Mouse (Mus musculus): Measurements from ENCODE around the gene Pam. TPM values are rescaled to one million over a fixed set of nuclear protein-coding genes. Genes with fewer than 3 reads are reported as not detected.

The Pam gene
- polyA plus RNA-seq, 1 experiment from 2014 or later, result 27.2 TPM

DNA sequence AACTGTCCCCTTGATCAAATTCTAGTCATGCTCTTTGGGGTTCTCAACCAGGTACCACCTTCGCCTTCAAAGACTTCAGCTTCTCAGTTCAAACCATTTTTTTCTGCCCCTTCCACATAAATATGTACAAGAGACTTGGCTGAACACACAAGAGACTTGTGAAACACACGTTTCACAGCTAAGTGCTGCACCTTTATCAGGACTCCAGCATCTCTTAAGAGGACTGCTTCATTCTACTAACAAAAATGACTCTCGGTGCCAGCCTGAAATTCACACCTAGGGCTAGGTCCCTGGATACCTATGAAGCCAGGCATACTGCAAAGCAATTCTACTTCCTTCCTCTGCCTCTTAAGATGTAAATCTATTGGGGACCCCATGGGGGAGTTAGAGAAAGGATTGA is 148.3 kb downstream of the Pam start:
- Histone ChIP-seq H3K36me3 (no peaks in the 10 kb centered on the region), H3K4me1 (no peaks in the 10 kb centered on the region), H3K4me2 (replicated peaks) (no peak overlapping the region), H3K9me3 (no peaks in the 10 kb centered on the region), H3K27ac (replicated peaks) (no peak overlapping the region), H3K27me3 (no peaks in the 10 kb centered on the region), H3K9ac (replicated peaks) (no peak overlapping the region), H3K4me3 (no peak overlapping the region)
- ATAC-seq (ENCODE audit: low FRiP score, low read depth), result no peak
- WGBS, result 83% methylated on average over 3 of the region's 3 CpGs

DNA sequence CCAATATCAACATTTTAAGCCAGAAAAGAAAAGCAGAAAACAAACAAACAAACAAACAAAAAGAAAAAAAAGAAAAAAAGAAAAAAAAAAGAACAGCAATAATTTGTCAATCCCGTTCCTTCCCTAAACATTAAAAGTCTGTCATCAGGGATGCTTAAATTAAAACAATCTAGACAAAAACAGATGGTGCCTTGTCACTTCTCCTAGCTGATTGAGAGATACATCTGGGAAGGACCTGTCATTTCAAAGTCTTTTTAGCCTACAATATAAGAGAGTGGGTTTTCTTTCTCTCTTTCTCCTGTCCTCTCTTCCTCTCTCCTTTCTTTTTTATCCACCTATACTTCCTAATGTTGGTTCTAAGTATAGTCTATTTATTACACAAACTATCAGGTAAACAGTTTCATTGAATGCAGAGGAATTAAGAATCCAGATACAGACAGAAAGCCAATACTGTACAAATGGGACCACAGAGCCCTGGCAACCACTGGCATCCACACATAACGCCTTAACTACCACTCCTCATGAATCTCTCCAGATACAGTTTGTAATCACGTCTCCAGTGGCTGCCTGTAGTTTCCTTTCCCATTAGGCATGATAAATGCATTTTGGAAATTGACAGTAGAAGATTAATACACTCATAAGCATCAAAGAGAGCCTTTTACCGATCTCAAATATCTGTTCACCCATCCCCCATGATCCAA is 151.4 kb downstream of the Pam start:
- Histone ChIP-seq H3K4me1 (no peaks in the 10 kb centered on the region), H3K4me2 (replicated peaks) (no peak overlapping the region), H3K9me3 (no peaks in the 10 kb centered on the region), H3K4me3 (no peak overlapping the region), H3K27ac (replicated peaks) (no peak overlapping the region), H3K9ac (replicated peaks) (no peak overlapping the region), H3K36me3 (no peaks in the 10 kb centered on the region), H3K27me3 (no peaks in the 10 kb centered on the region)
- WGBS, result 81% methylated on average over 4 of the region's 4 CpGs
- no peak for ATAC-seq (ENCODE audit: low FRiP score, low read depth)

DNA sequence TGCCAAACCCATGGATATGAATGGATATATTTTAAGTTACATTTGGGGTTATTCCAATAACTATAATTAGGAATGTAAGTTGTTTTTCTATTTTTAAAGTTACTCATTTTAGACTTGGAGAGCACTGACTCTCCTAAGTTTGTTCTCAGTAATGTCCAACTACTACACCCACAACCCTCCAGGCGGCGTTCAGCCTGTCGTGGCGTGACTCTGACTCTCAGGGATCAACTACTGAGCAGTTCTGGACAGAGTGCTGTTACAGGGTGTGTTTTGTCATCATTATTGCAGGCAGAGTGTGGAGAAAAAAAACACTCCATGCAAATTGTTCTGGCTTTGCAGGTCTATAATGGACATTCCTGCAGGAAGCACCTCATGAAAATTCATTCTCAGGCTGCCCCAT is 152.0 kb downstream of the Pam start:
- Histone ChIP-seq H3K36me3 (no peaks in the 10 kb centered on the region), H3K4me1 (peaks cover 3% of the 10 kb centered on the region; the same call in 1 of the 2 replicates), H3K27me3 (no peaks in the 10 kb centered on the region), H3K27ac (replicated peaks) (no peak overlapping the region), H3K9ac (replicated peaks) (no peak overlapping the region), H3K4me3 (no peak overlapping the region), H3K4me2 (replicated peaks) (no peak overlapping the region), H3K9me3 (no peaks in the 10 kb centered on the region)
- WGBS, result 77% methylated on average over 4 of the region's 4 CpGs
- no peak for ATAC-seq (ENCODE audit: low FRiP score, low read depth)

DNA sequence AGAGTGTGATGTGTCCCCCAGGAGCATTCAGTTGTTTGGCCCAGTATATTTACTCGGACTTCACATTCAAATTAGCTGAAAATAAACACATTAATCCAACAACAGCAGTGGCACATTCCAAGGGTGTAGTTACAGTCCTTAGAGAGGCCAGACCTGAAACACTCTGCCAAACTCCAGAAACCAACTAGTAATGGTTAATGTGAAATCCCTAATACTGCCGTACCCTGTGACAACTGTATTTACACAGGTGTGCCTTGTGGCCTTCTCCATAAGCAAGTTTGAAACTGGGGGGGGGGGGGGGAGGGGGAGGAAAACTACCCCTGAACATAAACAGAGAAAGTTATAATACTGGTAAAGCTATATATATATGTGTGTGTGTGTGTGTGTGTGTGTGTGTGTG is 152.5 kb downstream of the Pam start:
- ATAC-seq (ENCODE audit: low FRiP score, low read depth), result no peak
- H3K4me3 ChIP-seq, result no peak overlapping the region
- H3K27me3 ChIP-seq, result no peaks in the 10 kb centered on the region
- no peaks in the 10 kb centered on the region for H3K9me3 ChIP-seq
- no peak overlapping the region for H3K9ac ChIP-seq (replicated peaks)
- 73% methylated on average over 2 of the region's 2 CpGs for WGBS
- peaks cover 8% of the 10 kb centered on the region; the same call in 1 of the 2 replicates for H3K4me1 ChIP-seq
- no peak overlapping the region for H3K27ac ChIP-seq (replicated peaks)
- no peaks in the 10 kb centered on the region for H3K36me3 ChIP-seq
- H3K4me2 ChIP-seq (replicated peaks), result no peak overlapping the region

DNA sequence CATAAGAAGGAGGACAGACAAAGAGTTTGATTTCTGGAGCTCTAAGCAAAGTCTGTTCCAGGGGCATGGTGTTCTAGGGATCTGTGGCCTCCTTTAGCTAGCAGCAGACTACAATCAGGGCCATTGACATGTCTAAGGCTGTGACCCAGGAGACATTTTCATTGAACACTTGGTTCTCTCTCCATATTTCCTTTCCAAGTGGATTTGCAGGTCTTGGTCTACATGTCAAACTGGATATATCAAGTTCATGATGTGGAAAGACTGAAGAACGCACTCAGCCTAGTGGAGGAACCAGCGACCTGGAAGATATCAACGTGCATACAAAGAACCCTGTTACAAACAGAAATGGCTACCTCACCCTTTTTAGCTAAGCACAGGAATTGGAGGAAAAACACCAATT is 156.9 kb downstream of the Pam start:
- WGBS, result 86% methylated on average over 3 of the region's 3 CpGs
- H3K4me2 ChIP-seq (replicated peaks), result no peak overlapping the region
- no peak overlapping the region for H3K4me3 ChIP-seq
- no peaks in the 10 kb centered on the region for H3K36me3 ChIP-seq
- no peaks in the 10 kb centered on the region for H3K27me3 ChIP-seq
- 0 out of 2 replicates have a peak overlapping the region, but pooled peaks have one; percentile 35 for H3K27ac ChIP-seq (replicated peaks)
- H3K9ac ChIP-seq (replicated peaks), result no peak overlapping the region
- H3K9me3 ChIP-seq, result no peaks in the 10 kb centered on the region
- peaks cover 8% of the 10 kb centered on the region; the same call in 1 of the 2 replicates for H3K4me1 ChIP-seq
- ATAC-seq (ENCODE audit: low FRiP score, low read depth), result no peak

DNA sequence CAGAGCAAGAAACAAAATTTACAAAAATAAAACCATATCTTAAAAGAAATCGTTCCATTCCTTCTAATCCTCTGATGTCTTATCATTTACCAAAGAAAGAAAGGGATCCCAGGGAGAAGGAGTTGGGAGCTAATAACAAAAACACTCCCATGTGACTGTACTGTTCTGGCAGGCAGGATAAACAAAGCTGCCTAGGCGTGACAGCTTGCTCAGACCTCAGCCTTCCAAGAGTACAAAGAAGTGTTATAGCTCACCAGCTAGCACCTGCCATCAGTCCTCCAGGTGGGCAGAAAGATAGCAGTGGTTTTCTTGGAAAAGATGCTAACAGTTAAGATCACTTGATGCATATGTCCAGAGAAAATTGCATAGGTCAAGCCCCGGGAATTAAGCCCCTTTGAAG is 157.4 kb downstream of the Pam start:
- Histone ChIP-seq H3K4me3 (no peak overlapping the region), H3K9ac (replicated peaks) (no peak overlapping the region), H3K27ac (replicated peaks) (0 out of 2 replicates have a peak overlapping the region, but pooled peaks have one; percentile 35), H3K27me3 (no peaks in the 10 kb centered on the region), H3K4me1 (peaks cover 8% of the 10 kb centered on the region; the same call in 1 of the 2 replicates), H3K9me3 (no peaks in the 10 kb centered on the region), H3K4me2 (replicated peaks) (no peak overlapping the region), H3K36me3 (no peaks in the 10 kb centered on the region)
- peak; percentile 62; the same call in 1 of the 2 replicates for ATAC-seq (ENCODE audit: low FRiP score, low read depth)
- WGBS, result 39% methylated on average over 3 of the region's 3 CpGs

DNA sequence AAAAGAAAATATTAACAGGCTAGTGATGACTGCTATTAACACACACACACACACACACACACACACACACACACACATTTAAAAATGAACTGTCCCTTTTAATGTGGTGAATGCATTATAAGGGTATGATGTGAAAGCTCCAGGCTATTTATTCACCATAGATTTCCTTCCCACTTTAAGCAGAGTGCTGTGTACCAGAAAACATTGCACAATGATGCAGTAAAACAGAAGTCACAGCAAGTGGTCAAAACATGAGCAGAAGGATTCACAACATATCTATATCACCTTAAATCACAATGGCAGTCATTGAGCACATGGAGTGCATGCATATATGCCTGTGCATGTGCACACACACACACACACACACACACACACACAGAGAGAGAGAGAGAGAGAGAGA is 160.5 kb downstream of the Pam start:
- H3K9ac ChIP-seq (replicated peaks), result no peak overlapping the region
- H3K27ac ChIP-seq (replicated peaks), result no peak overlapping the region
- H3K4me1 ChIP-seq, result peaks cover 12% of the 10 kb centered on the region
- no peaks in the 10 kb centered on the region for H3K9me3 ChIP-seq
- no peak for ATAC-seq (ENCODE audit: low FRiP score, low read depth)
- no peak overlapping the region for H3K4me2 ChIP-seq (replicated peaks)
- no peaks in the 10 kb centered on the region for H3K36me3 ChIP-seq
- H3K4me3 ChIP-seq, result no peak overlapping the region
- H3K27me3 ChIP-seq, result no peaks in the 10 kb centered on the region

DNA sequence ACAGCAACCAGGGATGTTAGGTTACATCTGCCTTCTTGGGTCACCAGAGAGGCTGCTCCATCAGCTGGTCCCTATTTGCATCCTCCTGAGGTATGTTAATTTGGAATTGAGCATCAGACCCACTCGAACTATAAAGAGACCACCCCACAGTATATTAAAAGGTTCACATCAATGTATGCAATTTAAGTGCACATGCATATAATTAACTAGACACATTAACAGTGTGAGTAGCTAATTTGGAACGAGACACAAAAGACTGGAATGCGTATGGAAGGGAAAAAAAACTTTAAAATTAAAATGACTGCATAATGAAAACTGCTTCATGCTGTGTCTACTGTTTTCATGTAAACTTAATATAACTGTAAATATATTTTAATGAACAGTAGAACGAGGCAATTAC is 164.2 kb downstream of the Pam start:
- Histone ChIP-seq H3K4me2 (replicated peaks) (no peak overlapping the region), H3K36me3 (no peaks in the 10 kb centered on the region), H3K9ac (replicated peaks) (no peak overlapping the region), H3K27ac (replicated peaks) (no peak overlapping the region), H3K9me3 (no peaks in the 10 kb centered on the region), H3K4me3 (no peak overlapping the region), H3K4me1 (peaks cover 9% of the 10 kb centered on the region), H3K27me3 (no peaks in the 10 kb centered on the region)
- no peak for ATAC-seq (ENCODE audit: low FRiP score, low read depth)
- WGBS, result 75% methylated on average over 4 of the region's 4 CpGs

DNA sequence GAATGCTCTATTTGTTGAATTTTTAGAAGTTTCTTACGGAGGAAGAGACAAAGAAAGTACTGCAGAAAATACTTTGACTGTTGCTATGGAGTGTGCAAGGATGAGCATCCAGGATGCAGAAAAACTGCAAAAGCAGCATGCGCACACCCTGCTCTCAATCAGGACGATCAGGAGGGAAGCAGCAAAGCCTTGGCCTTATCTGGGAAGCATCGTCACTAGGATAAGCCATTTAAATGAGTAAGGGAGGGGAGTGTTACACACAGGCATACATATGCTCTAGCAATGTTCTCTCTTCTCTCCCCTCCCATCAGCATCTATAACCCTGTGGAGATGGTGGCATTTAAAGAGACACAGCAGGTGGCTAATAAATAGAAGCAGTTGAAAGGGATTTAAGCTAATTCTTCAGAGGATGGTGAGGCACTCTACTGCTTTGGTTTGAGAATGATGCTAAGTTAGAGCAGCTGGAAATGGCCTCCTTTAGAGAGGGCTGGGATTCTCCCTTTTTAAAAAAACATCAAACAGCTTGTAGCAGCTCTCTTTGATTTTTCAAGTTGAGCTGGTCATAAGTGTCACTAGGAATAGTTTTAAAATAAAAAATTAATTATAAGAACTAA is 165.9 kb downstream of the Pam start:
- 9% methylated on average over 4 of the region's 4 CpGs for WGBS
- no peak overlapping the region for H3K9ac ChIP-seq (replicated peaks)
- peaks cover 9% of the 10 kb centered on the region for H3K4me1 ChIP-seq
- no peaks in the 10 kb centered on the region for H3K9me3 ChIP-seq
- ATAC-seq (ENCODE audit: low FRiP score, low read depth), result peak; percentile 86
- no peak overlapping the region for H3K4me3 ChIP-seq
- peak overlapping the region; percentile 4; the same call in 1 of the 2 replicates for H3K4me2 ChIP-seq (replicated peaks)
- no peaks in the 10 kb centered on the region for H3K36me3 ChIP-seq
- no peaks in the 10 kb centered on the region for H3K27me3 ChIP-seq
- 0 out of 2 replicates have a peak overlapping the region, but pooled peaks have one; percentile 50 for H3K27ac ChIP-seq (replicated peaks)

DNA sequence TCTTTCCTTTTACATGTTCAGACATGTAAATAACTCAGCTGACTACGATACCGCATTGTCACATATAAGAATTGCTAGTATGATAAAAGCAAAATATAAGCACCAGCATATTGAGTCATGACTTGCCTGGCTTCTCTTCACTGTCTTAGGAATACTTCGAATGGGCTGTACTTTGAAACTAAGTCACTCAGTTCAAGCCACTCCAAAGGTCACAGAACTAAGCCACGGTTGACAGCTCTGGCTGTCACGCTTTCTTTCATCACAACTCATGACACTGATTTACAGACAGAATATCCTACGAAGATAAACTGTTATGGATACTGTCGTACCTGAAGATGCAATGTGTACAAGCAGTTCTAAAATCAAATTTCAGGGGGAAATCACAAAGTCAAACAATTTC is 168.7 kb downstream of the Pam start:
- no peaks in the 10 kb centered on the region for H3K36me3 ChIP-seq
- no peak for ATAC-seq (ENCODE audit: low FRiP score, low read depth)
- no peaks in the 10 kb centered on the region for H3K9me3 ChIP-seq
- no peaks in the 10 kb centered on the region for H3K27me3 ChIP-seq
- no peak overlapping the region for H3K4me3 ChIP-seq
- no peak overlapping the region for H3K9ac ChIP-seq (replicated peaks)
- no peak overlapping the region for H3K27ac ChIP-seq (replicated peaks)
- peaks cover 12% of the 10 kb centered on the region for H3K4me1 ChIP-seq
- 84% methylated on average over 7 of the region's 7 CpGs for WGBS
- no peak overlapping the region for H3K4me2 ChIP-seq (replicated peaks)

DNA sequence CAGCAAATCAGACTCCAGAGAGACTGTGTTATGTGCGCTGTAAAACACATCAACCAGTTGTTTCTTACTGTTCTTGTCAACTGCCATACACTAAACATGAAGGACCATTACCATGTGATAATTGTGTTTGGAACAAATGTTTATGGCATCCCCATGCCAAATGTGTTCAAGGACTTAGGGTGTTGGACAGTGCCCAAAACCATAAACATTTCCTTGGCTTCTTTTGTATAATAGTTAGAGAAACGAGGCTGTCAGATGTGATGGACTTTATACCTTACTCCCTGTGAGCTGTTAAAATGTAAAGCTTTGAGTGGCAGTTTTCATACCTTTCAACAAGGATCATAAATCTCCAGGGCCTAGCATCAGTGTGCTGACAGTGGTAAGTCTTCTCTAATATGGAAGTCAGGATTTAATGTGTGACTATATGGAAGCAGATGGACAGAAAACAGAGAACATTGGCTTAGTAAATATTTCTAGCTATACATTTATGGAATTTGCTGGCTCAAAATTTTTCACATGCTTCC is 169.4 kb downstream of the Pam start:
- Histone ChIP-seq H3K9me3 (no peaks in the 10 kb centered on the region), H3K27me3 (no peaks in the 10 kb centered on the region), H3K4me3 (no peak overlapping the region), H3K4me2 (replicated peaks) (no peak overlapping the region), H3K9ac (replicated peaks) (no peak overlapping the region), H3K27ac (replicated peaks) (no peak overlapping the region), H3K36me3 (no peaks in the 10 kb centered on the region), H3K4me1 (peaks cover 10% of the 10 kb centered on the region)
- WGBS, result 91% methylated on average over 2 of the region's 2 CpGs
- no peak for ATAC-seq (ENCODE audit: low FRiP score, low read depth)

DNA sequence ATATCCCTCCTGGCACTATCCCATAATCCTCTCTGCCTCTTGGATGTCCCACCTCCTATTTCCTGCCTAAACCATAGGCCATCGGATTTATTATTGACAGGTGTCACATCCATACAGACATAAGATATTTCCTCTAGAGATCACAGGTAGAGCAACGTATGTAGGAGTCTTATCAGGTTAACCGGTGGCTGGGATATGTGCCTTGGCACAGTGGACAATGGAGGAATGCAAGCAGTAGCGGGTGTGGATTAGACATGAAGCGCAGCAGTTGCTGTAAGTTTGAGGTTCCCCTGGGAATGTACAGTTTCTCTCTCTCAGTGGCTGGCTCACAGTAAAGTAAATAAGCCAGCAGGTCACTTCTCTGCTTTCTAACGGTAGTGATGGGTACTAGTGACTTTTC is 173.1 kb downstream of the Pam start:
- Histone ChIP-seq H3K4me2 (replicated peaks) (no peak overlapping the region), H3K4me1 (peaks cover 3% of the 10 kb centered on the region; the same call in 1 of the 2 replicates), H3K36me3 (no peaks in the 10 kb centered on the region), H3K9ac (replicated peaks) (no peak overlapping the region), H3K4me3 (no peak overlapping the region), H3K27ac (replicated peaks) (no peak overlapping the region), H3K27me3 (no peaks in the 10 kb centered on the region), H3K9me3 (no peaks in the 10 kb centered on the region)
- ATAC-seq (ENCODE audit: low FRiP score, low read depth), result no peak
- 91% methylated on average over 6 of the region's 6 CpGs for WGBS
